Mouse (Mus musculus) naive thymus-derived CD4-positive, alpha-beta T cell, adult 5 months (primary cell): ENCODE data around the gene Glud1. TPM values are rescaled to one million over a fixed set of nuclear protein-coding genes. Genes with fewer than 3 reads are reported as not detected.

Experiments used
- polyA plus RNA-seq: library from polyadenylated mRNA; unstranded; fragments of 100-300 nt; shearing (Covaris generic); gene quantifications from one replicate; pipeline ENCODE4 v1.2.1, GENCODE M21; 2017

Gene Glud1
- polyA plus RNA-seq, result 114 TPM

GRCm38 (mm10) chr14:34310234-34310965 is at the start of gene Glud1, which contains the start of gene Shld2:
Gene Glud1, plus strand, starts transcription at chr14:34310727.
Gene Shld2, minus strand, starts transcription at chr14:34310493.

GRCm38 (mm10) chr14:34355301-34355700 is 44.8 kb downstream of the Glud1 start, which contains the start of gene Fam25c:
Gene Fam25c, minus strand, starts transcription at chr14:34355433.

GRCm38 (mm10) chr14:34374577-34374976 is 64.0 kb downstream of the Glud1 start, which contains the start of gene Sncg:
Gene Sncg, minus strand, starts transcription at chr14:34374789.

GRCm38 (mm10) chr14:34375415-34375904 is 64.9 kb downstream of the Glud1 start, which contains the start of gene Mmrn2:
Gene Mmrn2, plus strand, starts transcription at chr14:34375465.

Other genes with a start within 250 kb of the Glud1 start
- gene Anxa8, start 224.7 kb upstream of the Glud1 start, polyA plus RNA-seq, result not detected
- gene A630023A22Rik, start 208.0 kb upstream of the Glud1 start, polyA plus RNA-seq, result not detected
- not detected for gene Npy4r, start 158.2 kb upstream of the Glud1 start, polyA plus RNA-seq
- not detected for gene Gprin2, start 109.1 kb upstream of the Glud1 start, polyA plus RNA-seq
- gene Syt15, start 91.1 kb upstream of the Glud1 start, polyA plus RNA-seq, result not detected
- 23.7 TPM for gene Shld2, start 234 bp upstream of the Glud1 start, polyA plus RNA-seq
- not detected for gene Fam25c, start 44.7 kb downstream of the Glud1 start, polyA plus RNA-seq
- not detected for gene Sncg, start 64.1 kb downstream of the Glud1 start, polyA plus RNA-seq
- not detected for gene Mmrn2, start 64.7 kb downstream of the Glud1 start, polyA plus RNA-seq
- 0.52 TPM for gene Bmpr1a, start 192.6 kb downstream of the Glud1 start, polyA plus RNA-seq
- not detected for gene 9230112D13Rik, start 212.1 kb downstream of the Glud1 start, polyA plus RNA-seq